Mouse (Mus musculus) right cerebral cortex, postnatal 10 days (tissue): ENCODE data around the gene Srsf2.

ENCODE experiments used
- DNase-seq, 2 experiments: peaks; one replicate each; pipeline ENCODE4 v3.0.0; 2021; ENCODE audit warnings: low spot score in 2 of 2

Srsf2 gene

DNA sequence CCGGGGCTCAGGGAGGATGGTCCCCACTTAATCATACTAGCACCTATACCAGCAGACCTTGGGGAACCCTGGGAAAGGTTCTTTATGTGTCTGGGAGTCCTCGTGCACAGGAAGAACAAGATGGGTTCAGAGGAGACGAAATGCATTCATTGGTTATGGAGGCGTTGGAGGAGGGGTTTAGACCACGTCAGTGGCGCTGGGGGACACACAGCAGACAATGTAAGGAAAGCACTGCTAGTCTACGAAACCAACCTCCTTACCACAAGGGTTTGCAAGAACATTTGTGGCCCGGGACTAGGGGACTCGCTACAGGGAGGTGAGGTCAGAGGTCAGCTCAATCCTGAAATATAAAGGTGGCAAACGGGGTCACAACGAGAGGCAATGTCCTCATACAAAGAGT lies 42.4 kb downstream of the Srsf2 start:
- DNase-seq: peak; percentile 44 to 60

DNA sequence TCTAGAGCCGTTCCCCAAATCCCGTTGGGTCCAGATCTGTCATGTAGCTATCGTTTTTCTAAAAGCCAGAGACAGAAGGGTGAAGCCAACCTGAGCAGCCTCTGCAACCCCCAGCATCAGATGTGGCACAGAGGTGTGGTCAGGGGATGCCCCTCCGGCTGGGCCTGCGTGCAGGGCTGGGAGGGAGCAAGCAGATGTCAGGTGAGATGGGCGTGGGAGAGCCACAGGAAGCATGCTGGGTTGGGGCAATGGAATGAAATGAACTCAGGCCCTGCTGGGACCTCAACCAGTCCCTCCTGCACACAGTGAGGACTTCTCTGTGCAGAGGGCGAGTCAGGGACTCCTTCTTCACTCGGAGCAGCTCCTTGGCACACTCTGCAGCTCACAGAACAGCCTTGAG lies 43.4 kb downstream of the Srsf2 start:
- DNase-seq: no peak

DNA sequence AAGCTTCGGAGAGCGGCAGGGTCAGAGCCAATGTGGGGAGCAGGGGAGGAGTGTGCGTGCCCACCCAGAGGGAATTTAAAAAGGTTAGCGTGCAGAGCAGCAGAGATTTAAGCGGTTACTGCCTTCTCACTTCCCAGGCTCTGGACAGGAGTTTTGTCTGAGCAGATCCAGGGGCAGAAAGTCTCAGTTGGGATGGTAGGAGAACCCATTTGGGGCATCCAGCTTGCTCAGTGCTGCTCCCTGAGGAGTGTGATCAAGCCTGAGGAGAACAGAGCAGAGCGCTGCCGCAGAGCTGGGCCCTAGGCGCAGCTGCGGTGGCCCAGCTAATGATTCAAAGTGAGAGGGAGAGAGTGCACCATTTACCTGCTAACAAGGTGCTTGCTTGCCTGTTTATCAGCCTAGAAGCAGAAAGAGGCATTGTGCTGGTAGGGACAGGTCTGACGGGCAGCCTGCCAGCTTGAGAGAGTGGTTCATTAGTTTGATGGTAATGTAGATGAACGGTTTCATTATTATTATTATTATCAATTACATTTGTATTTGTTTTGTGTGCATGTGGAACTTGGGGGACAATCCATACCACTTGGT lies 44.0 kb downstream of the Srsf2 start:
- no peak for DNase-seq

DNA sequence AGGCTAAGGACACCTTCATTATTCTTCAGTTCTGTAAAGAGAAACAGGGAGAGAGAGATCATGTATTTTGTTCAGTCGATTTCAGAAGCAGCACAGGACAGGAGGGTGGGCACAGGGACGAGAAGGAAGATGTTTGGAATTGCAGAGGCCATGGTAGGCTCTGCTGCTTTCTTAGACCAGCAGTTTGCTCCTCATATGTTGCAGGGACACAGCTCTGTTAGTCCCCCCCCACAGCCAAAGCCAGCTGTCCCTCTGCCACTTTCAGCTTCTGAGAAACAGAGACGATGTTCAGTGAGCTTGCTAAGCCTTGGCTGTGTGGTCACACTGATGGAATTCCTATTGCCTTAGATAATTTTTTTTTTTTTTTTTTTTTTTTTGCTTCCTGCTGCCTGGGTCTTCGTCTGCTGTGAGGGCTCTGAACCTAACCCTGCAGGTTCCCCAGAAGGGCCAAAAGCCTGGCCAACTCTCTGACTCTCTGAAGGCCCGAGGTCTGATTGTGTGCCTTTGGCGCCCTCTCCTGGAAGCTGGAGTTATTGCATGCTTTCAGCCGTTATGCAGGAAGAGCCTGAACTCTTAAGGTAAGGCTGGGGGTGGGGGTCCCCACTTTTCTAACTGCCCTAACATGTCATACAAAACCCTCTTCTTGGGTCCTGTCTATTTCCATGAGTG lies 44.8 kb downstream of the Srsf2 start:
- peak; percentile 87 to 91 for DNase-seq

DNA sequence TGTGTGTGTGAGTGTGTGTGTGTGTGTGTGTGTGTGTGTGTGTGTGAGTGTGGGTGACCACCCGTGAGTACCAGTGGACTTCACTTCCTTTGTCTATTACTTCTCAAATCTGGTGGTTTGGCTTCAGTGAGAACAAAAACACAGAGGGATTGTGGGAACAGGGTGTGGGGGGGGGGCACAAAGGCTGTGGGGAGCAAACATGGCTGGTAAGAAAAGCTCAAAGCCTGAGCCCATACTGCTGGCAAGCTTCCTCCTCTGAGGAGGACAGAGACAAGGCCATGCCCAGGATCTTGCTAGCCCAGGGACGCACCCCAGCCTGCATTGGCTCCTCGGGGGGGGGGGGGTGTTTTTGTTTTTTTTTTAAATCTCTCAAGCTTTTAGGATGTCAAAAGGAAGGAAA lies 45.4 kb downstream of the Srsf2 start:
- DNase-seq: no peak

DNA sequence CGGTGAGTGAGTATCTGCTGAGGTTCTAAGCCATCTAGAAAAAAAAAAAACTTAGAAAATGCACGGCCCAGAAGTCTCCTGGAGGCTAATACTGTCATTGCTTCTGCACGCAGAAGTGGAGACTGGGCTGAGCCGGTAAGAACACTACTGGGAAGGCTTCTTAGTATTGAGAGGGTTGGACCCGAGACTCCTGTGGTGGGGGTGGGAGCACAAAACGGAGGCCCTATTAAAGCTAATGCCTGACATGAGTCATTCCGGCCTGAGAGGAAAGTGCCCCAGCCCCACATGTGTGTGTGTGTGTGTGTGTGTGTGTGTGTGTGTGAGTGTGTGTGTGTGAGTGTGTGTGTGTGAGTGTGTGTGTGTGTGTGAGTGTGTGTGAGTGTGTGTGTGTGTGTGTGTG lies 45.8 kb downstream of the Srsf2 start:
- no peak for DNase-seq

DNA sequence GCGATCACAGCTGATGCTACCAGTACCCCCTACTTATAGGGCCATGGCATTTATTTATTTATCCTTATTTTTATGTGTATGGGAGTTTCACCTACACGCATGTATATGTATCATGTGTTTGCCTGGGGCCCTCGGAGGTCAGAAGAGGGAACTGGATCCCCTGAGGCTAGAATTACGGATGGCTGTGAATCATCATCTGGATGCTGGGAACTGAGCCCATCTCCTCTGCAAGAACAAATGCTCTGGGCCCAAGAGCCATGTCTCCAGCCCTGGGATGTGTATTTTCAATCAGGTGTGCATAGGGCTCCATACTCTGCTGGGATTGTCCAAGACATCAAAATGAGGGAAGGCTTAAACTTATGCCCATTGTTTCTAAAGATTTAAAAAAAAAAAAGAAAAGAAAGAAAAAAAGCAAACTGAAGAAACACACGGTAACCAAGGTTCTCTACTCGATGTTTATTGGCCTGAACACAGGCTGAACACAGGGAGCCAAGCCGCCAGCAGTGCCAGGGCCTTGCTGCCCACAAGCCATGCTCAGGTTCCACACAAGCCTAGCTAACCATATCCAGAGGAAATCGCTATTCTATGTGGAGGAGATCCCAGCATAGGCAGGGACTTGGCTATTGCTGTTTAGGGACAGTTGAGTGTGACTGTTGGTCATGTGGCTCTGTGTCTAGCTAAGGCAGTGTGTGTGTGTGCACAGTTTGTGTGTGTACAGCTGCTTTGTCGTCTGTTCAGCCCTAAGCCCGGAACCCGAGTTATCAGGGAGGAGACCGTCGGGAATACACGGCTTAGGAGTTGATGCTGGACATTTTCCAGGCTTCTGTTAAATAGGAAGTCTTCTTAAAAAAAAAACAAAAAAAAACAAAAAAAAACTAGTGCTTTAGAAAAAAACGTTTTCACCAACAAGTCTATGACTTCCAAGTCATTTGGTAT lies 46.5 kb downstream of the Srsf2 start:
- DNase-seq: no peak

DNA sequence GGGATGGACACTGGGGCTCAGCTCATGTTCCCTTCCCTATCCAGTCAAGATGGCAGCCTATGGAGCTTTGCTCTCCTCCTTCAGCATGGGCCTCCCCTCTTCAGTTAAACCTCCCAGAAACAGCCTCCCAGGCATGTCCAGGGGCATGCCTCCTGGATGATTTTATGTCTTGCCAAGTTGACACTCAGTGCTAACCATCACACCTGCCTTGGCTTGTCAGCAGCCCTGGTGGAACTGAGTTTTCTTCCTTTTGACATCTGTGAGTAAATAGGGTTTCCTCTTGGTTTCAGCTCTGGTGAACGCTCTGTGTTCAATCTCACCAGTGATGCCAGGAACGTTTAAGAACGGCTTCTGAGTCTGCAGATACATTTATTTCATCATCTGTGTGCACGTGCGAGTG lies 50.2 kb downstream of the Srsf2 start:
- no peak for DNase-seq

DNA sequence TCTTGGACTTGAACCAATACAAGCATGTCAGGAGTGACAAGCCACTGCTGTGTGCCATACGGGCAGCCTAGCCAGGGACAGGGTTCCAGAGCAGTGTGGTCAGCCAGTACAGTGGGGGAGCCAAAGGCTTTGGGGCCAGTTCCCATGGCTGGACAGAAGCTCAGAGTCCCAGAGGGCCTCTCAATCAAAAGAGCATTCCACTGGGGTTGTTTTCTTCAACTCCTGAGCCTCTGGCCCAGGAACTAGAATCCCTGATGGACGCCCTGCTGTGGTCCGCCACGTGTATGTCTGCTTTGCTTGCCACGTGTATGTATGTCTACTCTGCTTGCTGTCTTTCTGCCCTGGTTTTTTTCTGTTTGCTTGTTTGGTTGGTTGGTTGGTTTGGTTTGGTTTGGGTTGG lies 51.8 kb downstream of the Srsf2 start:
- no peak for DNase-seq
